13 mouse cellular contexts compared by ENCODE assay signal in the genomic region with DNA sequence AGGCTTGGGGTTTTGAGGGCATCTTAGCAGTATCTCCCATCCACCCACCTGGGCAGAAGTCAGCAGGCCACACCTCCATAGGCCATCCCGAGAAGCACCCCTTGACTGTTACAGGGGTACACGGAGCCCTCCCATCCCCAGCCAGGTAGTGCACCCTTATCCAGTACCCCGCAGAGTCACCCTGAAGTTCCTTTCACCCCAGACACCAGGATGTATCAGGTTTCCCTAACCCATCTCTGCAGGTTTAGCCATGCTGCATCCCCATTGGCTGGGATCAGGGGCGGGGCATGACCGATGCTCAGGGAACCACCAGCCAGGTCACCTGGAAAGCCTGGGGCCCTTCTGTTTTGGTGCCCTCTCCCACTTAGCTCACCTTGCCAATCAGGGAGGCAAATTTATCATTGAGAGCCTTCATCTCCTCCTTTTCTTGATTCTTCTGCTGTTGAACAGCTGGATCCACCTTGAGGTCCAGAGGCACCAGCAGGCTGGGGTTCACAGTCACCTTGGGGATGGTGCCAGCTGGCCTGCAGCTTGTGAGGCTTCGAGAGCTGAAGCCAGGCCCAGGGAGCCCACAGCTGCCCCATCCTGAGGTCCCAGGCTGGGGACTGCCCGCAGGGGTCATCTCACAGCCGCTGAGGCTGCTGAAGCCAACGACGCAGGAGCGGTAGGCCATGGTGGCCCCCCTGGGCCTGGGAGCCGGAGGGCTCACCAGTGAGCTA. TPM values are rescaled to one million over a fixed set of nuclear protein-coding genes. Genes with fewer than 3 reads are reported as not detected.
DNase-seq lines count a peak whose midpoint lies in the region; ATAC-seq and TF ChIP-seq lines count a peak whose summit lies in the region.
"Had no signal": no experiment of that assay in that cellular context is flagged by ENCODE, and none has a peak within 500 bp of the region (broad histone marks: within the 10 kb centered on the region; RNA-seq: fewer than 3 reads in every experiment).

No protein-coding gene starts in this region.

- H3K27me3 ChIP-seq in heart, adult 2 months (ENCODE audit: control insufficient read depth, insufficient read depth, low read length) = no peaks in the 10 kb centered on the region
- H3K27me3 ChIP-seq in C2C12 (ENCODE audit: control insufficient read depth, insufficient read depth, insufficient read length) = no peaks in the 10 kb centered on the region
- H3K27me3 ChIP-seq in heart, embryonic 10.5 days (ENCODE audit: insufficient read depth, poor library complexity, severe bottlenecking) = peaks cover 45% of the 10 kb centered on the region
- H3K27me3 ChIP-seq in limb, embryonic 14.5 days (ENCODE audit: control insufficient read depth, insufficient read depth, low read length) = no peaks in the 10 kb centered on the region

- H3K36me3 ChIP-seq in heart, adult 2 months (ENCODE audit: control insufficient read depth, insufficient read depth, low read length) = no peaks in the 10 kb centered on the region
- peaks cover 3% of the 10 kb centered on the region for H3K36me3 ChIP-seq in C2C12 (ENCODE audit: control insufficient read depth, insufficient read depth)
- no peaks in the 10 kb centered on the region for H3K36me3 ChIP-seq in heart, embryonic 10.5 days
- no peaks in the 10 kb centered on the region for H3K36me3 ChIP-seq in limb, embryonic 14.5 days (ENCODE audit: control insufficient read depth, insufficient read depth, low read length)
- H3K36me3 ChIP-seq: hindbrain, embryonic 13.5 days had no signal

- H3K4me2 ChIP-seq in limb, embryonic 14.5 days (replicated peaks; ENCODE audit: low read depth, low read length, severe bottlenecking) = 0 out of 2 replicates have a peak overlapping the region, but pooled peaks have one; percentile 2
- H3K4me2 ChIP-seq: hindbrain, embryonic 13.5 days had no signal

- H3K4me3 ChIP-seq in heart, adult 2 months = no peak overlapping the region
- H3K4me3 ChIP-seq in C2C12 (ENCODE audit: insufficient read depth, poor library complexity, severe bottlenecking) = peak overlapping the region; percentile 7
- no peak overlapping the region for H3K4me3 ChIP-seq in heart, embryonic 10.5 days
- no peak overlapping the region for H3K4me3 ChIP-seq in limb, embryonic 14.5 days (replicated peaks; ENCODE audit: low read length)
- H3K4me3 ChIP-seq: hindbrain, embryonic 13.5 days had no signal

- H3K9ac ChIP-seq in heart, adult 2 months (ENCODE audit: low read depth, low read length) = no peak overlapping the region; the same call in 1 of the 2 replicates
- H3K9ac ChIP-seq in limb, embryonic 14.5 days (ENCODE audit: low read depth, low read length, severe bottlenecking) = no peak overlapping the region
- H3K9ac ChIP-seq: hindbrain, embryonic 13.5 days; liver, postnatal 0 days had no signal

- peaks cover 25% of the 10 kb centered on the region for H3K4me1 ChIP-seq in heart, adult 2 months (ENCODE audit: control insufficient read depth, insufficient read depth, low read length)
- H3K4me1 ChIP-seq in heart, embryonic 10.5 days = peaks cover 68% of the 10 kb centered on the region
- peaks cover 24% of the 10 kb centered on the region for H3K4me1 ChIP-seq in limb, embryonic 14.5 days (ENCODE audit: control insufficient read depth, insufficient read depth, low read length)

- intact Hi-C loops in heart, adult 2 months (cut with DNase I) = no loop called here
- intact Hi-C loops in heart, postnatal 25 days (cut with DNase I) = no loop called here
- intact Hi-C loops in left cerebral cortex, postnatal 25 days (cut with DNase I) = no loop called here

- H3K9me3 ChIP-seq in heart, embryonic 10.5 days = no peaks in the 10 kb centered on the region
- no peaks in the 10 kb centered on the region for H3K9me3 ChIP-seq in limb, embryonic 14.5 days (ENCODE audit: control insufficient read depth, low read length)
- H3K9me3 ChIP-seq: hindbrain, embryonic 13.5 days had no signal

- WGBS in heart, adult 2 months = 56% methylated on average over 12 of the region's 12 CpGs
- 33% methylated on average over 12 of the region's 12 CpGs for WGBS in heart, embryonic 10.5 days
- WGBS in limb, embryonic 14.5 days = 18% methylated on average over 12 of the region's 12 CpGs

- no peak for TF ChIP-seq EP300 in heart, adult 2 months (IDR thresholded peaks at IDR 0.05; ENCODE audit: insufficient read depth, low read depth, low read length)

- TF ChIP-seq CTCF in heart, adult 2 months (IDR thresholded peaks at IDR 0.05) = no peak
- TF ChIP-seq CTCF in C2C12 (IDR thresholded peaks at IDR 0.05; ENCODE audit: control insufficient read depth, insufficient read depth, insufficient read length) = no peak

- TF ChIP-seq POLR2A in heart, adult 2 months (IDR thresholded peaks at IDR 0.05; ENCODE audit: insufficient read depth, low read depth, low read length) = no peak
- no peak for TF ChIP-seq POLR2A in limb, embryonic 14.5 days (IDR thresholded peaks at IDR 0.05; ENCODE audit: borderline replicate concordance, extremely low read depth, insufficient read depth, insufficient read length)

- no peaks in the 10 kb centered on the region for H3K79me2 ChIP-seq in heart, adult 2 months (replicated peaks; ENCODE audit: control insufficient read depth, insufficient read depth, low read length)
- no peaks in the 10 kb centered on the region for H3K79me2 ChIP-seq in C2C12 (ENCODE audit: control insufficient read depth, insufficient read depth)

- H3K27ac ChIP-seq in heart, adult 2 months = peak overlapping the region; percentile 68
- H3K27ac ChIP-seq in heart, embryonic 10.5 days = peak overlapping the region; percentile 84
- H3K27ac ChIP-seq in limb, embryonic 14.5 days (replicated peaks; ENCODE audit: low read depth, low read length) = peak overlapping the region; percentile 38; the same call in 1 of the 2 replicates
- H3K27ac ChIP-seq: hindbrain, embryonic 13.5 days had no signal

- peak; percentile 3; the same call in 1 of the 2 replicates for ATAC-seq in limb, embryonic 14.5 days (ENCODE audit: low FRiP score, low read depth)
- ATAC-seq: CD4-positive, CD25-positive, alpha-beta regulatory T cell, adult 4 months; liver, postnatal 0 days had no signal

- H3K79me3 ChIP-seq in C2C12 (ENCODE audit: low read depth) = no peaks in the 10 kb centered on the region

- H3ac ChIP-seq in C2C12 (ENCODE audit: control insufficient read depth, insufficient read length, low read depth) = peak overlapping the region; percentile 47

- DNase-seq in heart, adult 2 months = peak in 1 of 2 experiments; percentile 69
- no peak for DNase-seq in heart, postnatal 25 days (ENCODE audit: low spot score)
- no peak for DNase-seq in heart, embryonic 10.5 days (ENCODE audit: low spot score)
- no peak for DNase-seq in limb, embryonic 14.5 days (ENCODE audit: low spot score)
- DNase-seq in thymus, postnatal 10 days (ENCODE audit: low spot score in 2 of 2) = no peak
- no peak for DNase-seq in ovary, postnatal 14 days (ENCODE audit: low spot score)
- no peak for DNase-seq in left cerebral cortex, postnatal 25 days (ENCODE audit: low spot score in 2 of 2)
- DNase-seq: cerebellum, adult 11-12 months; liver, postnatal 0 days had no signal

TF ChIP-seq in C2C12, 6 proteins besides CTCF, POLR2A, EP300 and RAD21:
- TF ChIP-seq MAX (IDR thresholded peaks at IDR 0.05) (peak; percentile 14), MYOG (IDR thresholded peaks at IDR 0.05; ENCODE audit: control insufficient read depth, extremely low read depth, insufficient read length) (no peak), CEBPB (IDR thresholded peaks at IDR 0.05; ENCODE audit: low read depth) (no peak), MYOD1 (IDR thresholded peaks at IDR 0.05; ENCODE audit: control insufficient read depth, insufficient read length, low read depth) (no peak)

RNA-seq across cellular contexts. Expression of a gene that starts 0.4 kb away (rescaled TPM):
- 1 to 10 TPM; 2.2 to 2.8 TPM for total RNA-seq in heart, adult 2 months (2021)
- polyA plus RNA-seq in heart, adult 2 months (2012; rRNA removed) = 2.0 and 3.2 TPM in 2 replicates
- total RNA-seq in heart, postnatal 25 days (2021) = 1 to 10 TPM; 2.0 to 2.2 TPM
- 10.1 TPM for polyA plus RNA-seq in C2C12 (2012; fragmentation: generic; extraction: Trizol)
- polyA plus RNA-seq in heart, embryonic 10.5 days (2016; fragmentation: Nextera tagmentation; extraction: Ambion mirVana) = 0.80 and 1.7 TPM in 2 replicates
- polyA plus RNA-seq in limb, embryonic 14.5 days (2012; rRNA removed) = 3.3 and 3.6 TPM in 2 replicates
- 3.8 TPM in 2 replicates for polyA plus RNA-seq in limb, embryonic 14.5 days (2014; fragmentation: Nextera tagmentation; extraction: Ambion mirVana)
- 1 to 10 TPM; 2.2 to 2.4 TPM for total RNA-seq in left cerebral cortex, postnatal 25 days (2021)

RNA-seq across cellular contexts. Expression of a gene that starts 41.3 kb away (rescaled TPM):
- total RNA-seq in heart, adult 2 months (2021) = 1 to 10 TPM; 2.5 to 3.1 TPM
- 2.6 and 3.3 TPM in 2 replicates for polyA plus RNA-seq in heart, adult 2 months (2012; rRNA removed)
- 1 to 10 TPM; 4.2 to 5.9 TPM for total RNA-seq in heart, postnatal 25 days (2021)
- polyA plus RNA-seq in C2C12 (2012; fragmentation: generic; extraction: Trizol) = 0.04 TPM
- polyA plus RNA-seq in heart, embryonic 10.5 days (2016; fragmentation: Nextera tagmentation; extraction: Ambion mirVana) = 26.7 and 31.9 TPM in 2 replicates
- 13.8 and 19.3 TPM in 2 replicates for polyA plus RNA-seq in limb, embryonic 14.5 days (2012; rRNA removed)
- polyA plus RNA-seq in limb, embryonic 14.5 days (2014; fragmentation: Nextera tagmentation; extraction: Ambion mirVana) = 26.7 and 29.7 TPM in 2 replicates
- under 1 TPM; 0.09 to 0.21 TPM for total RNA-seq in left cerebral cortex, postnatal 25 days (2021)
- total RNA-seq: layer of hippocampus, postnatal 25 days had no signal
